Mouse (Mus musculus) olfactory bulb, adult 2 months (tissue): ENCODE data around the gene S100a10. TPM values are rescaled to one million over a fixed set of nuclear protein-coding genes. Genes with fewer than 3 reads are reported as not detected.

Experiments used
- H3K27ac ChIP-seq: fragments of 200-500 bp; 2 replicates; pipeline ENCODE4 v1.5.1; 2012; ENCODE audit warnings: low read depth, low read length; ENCODE audit not compliant: insufficient read depth
- H3K4me1 ChIP-seq: fragments of 200-500 bp; 2 replicates; pipeline ENCODE4 v1.6.1; 2012; ENCODE audit warnings: low read length; ENCODE audit not compliant: control insufficient read depth, insufficient read depth
- H3K4me3 ChIP-seq: fragments of 200-500 bp; 2 replicates; pipeline ENCODE4 v1.5.1; 2012; ENCODE audit warnings: mild to moderate bottlenecking, low read depth, low read length, moderate library complexity; ENCODE audit not compliant: insufficient read depth
- CTCF ChIP-seq: fragments of 200-500 bp; IDR thresholded peaks from 2 replicates; pipeline ENCODE4 v1.5.1; 2012; ENCODE audit warnings: low read depth, mild to moderate bottlenecking, low read length, moderate library complexity; ENCODE audit not compliant: insufficient read depth
- POLR2A ChIP-seq: fragments of 200-500 bp; IDR thresholded peaks from 2 replicates; pipeline ENCODE4 v1.6.1; 2012; ENCODE audit warnings: mild to moderate bottlenecking, low read depth, low read length, moderate library complexity; ENCODE audit not compliant: insufficient read depth
- WGBS: fragments of 180-500 bp; shearing (Covaris S2); methylation state at CpG from one replicate; pipeline ENCODE4 v1.1.7; 2018; 5-methylcytosine and 5-hydroxymethylcytosine counted together
- polyA plus RNA-seq: library from polyadenylated mRNA; stranded (reverse); fragments of >200 nt; gene quantifications from 2 replicates; pipeline ENCODE4 v1.2.4, GENCODE M21; 2012; ENCODE audit warnings: low replicate concordance; ENCODE audit not compliant: missing spikeins, insufficient read depth, insufficient read length

S100a10 gene
- polyA plus RNA-seq, 1 experiment = not detected

- no peaks in the 10 kb centered on the region for H3K4me1 ChIP-seq
- no peak overlapping the region for H3K27ac ChIP-seq
- 31% methylated on average over 7 of the region's 7 CpGs for WGBS
- TF ChIP-seq CTCF (no peak), POLR2A (no peak)
- H3K4me3 ChIP-seq = no peak overlapping the region
Measured at GRCm38 (mm10) chr3:93568428-93569040, 13.7 kb downstream of the S100a10 start.

- H3K4me1 ChIP-seq = no peaks in the 10 kb centered on the region
- H3K27ac ChIP-seq = no peak overlapping the region
- no peak overlapping the region for H3K4me3 ChIP-seq
- no peak for TF ChIP-seq CTCF
- no peak for TF ChIP-seq POLR2A
- WGBS = 51% methylated on average over 2 of the region's 2 CpGs
Measured at GRCm38 (mm10) chr3:93569046-93569445, 14.2 kb downstream of the S100a10 start.

- H3K4me1 ChIP-seq = no peaks in the 10 kb centered on the region
- no peak overlapping the region for H3K4me3 ChIP-seq
- H3K27ac ChIP-seq = no peak overlapping the region
- 66% methylated on average over 5 of the region's 5 CpGs for WGBS
- TF ChIP-seq POLR2A = no peak
- no peak for TF ChIP-seq CTCF
Measured at GRCm38 (mm10) chr3:93572058-93572791, 17.3 kb downstream of the S100a10 start.

GRCm38 (mm10) chr3:93579317-93580038, 24.6 kb downstream of the S100a10 start:
- WGBS = 66% methylated on average over 6 of the region's 6 CpGs
- Histone ChIP-seq H3K4me3 (no peak overlapping the region), H3K27ac (no peak overlapping the region), H3K4me1 (no peaks in the 10 kb centered on the region)
- TF ChIP-seq CTCF (no peak), POLR2A (no peak)

GRCm38 (mm10) chr3:93580039-93580403, 25.1 kb downstream of the S100a10 start:
- WGBS = 99% methylated on average over 2 of the region's 2 CpGs
- TF ChIP-seq POLR2A = no peak
- TF ChIP-seq CTCF = no peak
- Histone ChIP-seq H3K4me3 (no peak overlapping the region), H3K4me1 (no peaks in the 10 kb centered on the region), H3K27ac (no peak overlapping the region)

GRCm38 (mm10) chr3:93580946-93581345, 26.1 kb downstream of the S100a10 start:
- no peak overlapping the region for H3K27ac ChIP-seq
- TF ChIP-seq CTCF (no peak), POLR2A (no peak)
- H3K4me1 ChIP-seq = no peaks in the 10 kb centered on the region
- 66% methylated on average over 2 of the region's 2 CpGs for WGBS
- no peak overlapping the region for H3K4me3 ChIP-seq

- H3K4me3 ChIP-seq = no peak overlapping the region
- WGBS = 94% methylated on average over 4 of the region's 4 CpGs
- no peak overlapping the region for H3K27ac ChIP-seq
- no peaks in the 10 kb centered on the region for H3K4me1 ChIP-seq
- no peak for TF ChIP-seq POLR2A
- TF ChIP-seq CTCF = no peak
Measured at GRCm38 (mm10) chr3:93581687-93582086, 26.8 kb downstream of the S100a10 start.

- no peak for TF ChIP-seq POLR2A
- no peak for TF ChIP-seq CTCF
- Histone ChIP-seq H3K4me3 (no peak overlapping the region), H3K4me1 (no peaks in the 10 kb centered on the region), H3K27ac (no peak overlapping the region)
- 76% methylated on average over 2 of the region's 2 CpGs for WGBS
Measured at GRCm38 (mm10) chr3:93583056-93583455, 28.2 kb downstream of the S100a10 start.

GRCm38 (mm10) chr3:93589629-93590028, 34.7 kb downstream of the S100a10 start:
- Histone ChIP-seq H3K27ac (no peak overlapping the region), H3K4me3 (no peak overlapping the region), H3K4me1 (peaks cover 3% of the 10 kb centered on the region)
- TF ChIP-seq POLR2A (no peak), CTCF (no peak)
- WGBS = 96% methylated on average over 5 of the region's 5 CpGs
